Mouse (Mus musculus): Measurements from ENCODE around the gene Mat2b. TPM values are rescaled to one million over a fixed set of nuclear protein-coding genes. Genes with fewer than 3 reads are reported as not detected.
A peak's percentile ranks its signal among the peaks of the same experiment; 100 is the strongest.

The Mat2b gene
- 86.4 and 89.2 TPM in 2 replicates for polyA plus RNA-seq (2014; fragmentation: Nextera tagmentation; extraction: Ambion mirVana)

DNA sequence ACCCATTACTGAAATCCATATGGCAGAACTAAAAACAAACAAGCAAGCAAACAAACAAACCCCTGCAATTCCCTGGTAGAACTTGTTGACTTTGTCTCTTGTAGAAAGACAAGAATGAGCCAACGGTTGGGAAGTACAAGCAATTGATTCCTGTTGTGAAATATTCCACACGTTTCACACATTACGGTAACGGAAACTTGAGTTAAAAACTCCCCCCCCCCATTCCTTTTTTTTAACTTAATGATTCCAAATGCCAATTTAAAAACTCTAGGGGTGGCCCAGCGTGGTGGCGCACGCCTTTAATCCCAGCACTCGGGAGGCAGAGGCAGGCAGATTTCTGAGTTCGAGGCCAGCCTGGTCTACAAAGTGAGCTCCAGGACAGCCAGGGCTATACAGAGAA lies at the start of gene Mat2b:
TSS of gene Mat2b (minus strand) at position 101 of the 400 bp plus-strand sequence.
- H3K27me3 ChIP-seq (replicated peaks; ENCODE audit: control insufficient read depth, insufficient read depth, low read length): no peaks in the 10 kb centered on the region
- DNase-seq (ENCODE audit: low spot score) (no peak), ATAC-seq (no peak)
- 84% methylated on average over 9 of the region's 9 CpGs for WGBS
- H3K4me2 ChIP-seq (ENCODE audit: low read length): peak within 1 kb of the TSS; percentile 92
- H3K36me3 ChIP-seq (ENCODE audit: control insufficient read depth, insufficient read depth, low read length): no peaks in the 10 kb centered on the region
- H3K9me3 ChIP-seq (replicated peaks; ENCODE audit: control insufficient read depth, low read length): no peaks in the 10 kb centered on the region
- peak within 1 kb of the TSS; percentile 71 for H3K4me3 ChIP-seq (ENCODE audit: low read depth, low read length)
- H3K9ac ChIP-seq (ENCODE audit: low read length): peak within 1 kb of the TSS; percentile 75
- peak within 1 kb of the TSS; percentile 90 for H3K27ac ChIP-seq (ENCODE audit: low read depth, low read length)
- peaks cover 23% of the 10 kb centered on the region for H3K4me1 ChIP-seq (ENCODE audit: control insufficient read depth, insufficient read depth, low read length)

DNA sequence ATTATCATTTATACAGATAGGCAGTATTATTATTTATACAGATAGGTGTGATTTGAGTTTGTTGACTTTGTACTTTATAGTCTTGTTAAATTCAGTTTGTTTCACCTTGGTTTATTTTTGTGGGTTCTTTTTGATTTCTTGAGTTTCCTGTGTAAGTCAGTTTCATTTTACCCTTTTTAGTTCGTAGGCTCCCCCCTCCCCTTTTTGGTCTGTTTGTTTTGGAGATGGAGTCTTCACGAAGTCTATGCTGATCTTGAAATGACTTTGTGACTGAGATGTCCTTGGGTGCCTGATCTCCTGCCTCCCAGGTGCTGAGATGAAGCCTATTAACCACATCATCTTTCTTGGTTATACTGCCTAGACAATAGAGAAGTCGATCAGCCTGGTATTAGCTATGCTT lies 49.3 kb upstream of the Mat2b start:
- Histone ChIP-seq H3K27ac (ENCODE audit: low read depth, low read length) (no peak overlapping the region), H3K9ac (ENCODE audit: low read length) (no peak overlapping the region), H3K27me3 (replicated peaks; ENCODE audit: control insufficient read depth, insufficient read depth, low read length) (no peaks in the 10 kb centered on the region), H3K36me3 (ENCODE audit: control insufficient read depth, insufficient read depth, low read length) (peaks cover 24% of the 10 kb centered on the region), H3K4me3 (ENCODE audit: low read depth, low read length) (no peak overlapping the region), H3K4me2 (ENCODE audit: low read length) (no peak overlapping the region), H3K4me1 (ENCODE audit: control insufficient read depth, insufficient read depth, low read length) (no peaks in the 10 kb centered on the region), H3K9me3 (replicated peaks; ENCODE audit: control insufficient read depth, low read length) (no peaks in the 10 kb centered on the region)
- 86% methylated on average over 3 of the region's 3 CpGs for WGBS
- DNase-seq (ENCODE audit: low spot score) (no peak), ATAC-seq (no peak)

DNA sequence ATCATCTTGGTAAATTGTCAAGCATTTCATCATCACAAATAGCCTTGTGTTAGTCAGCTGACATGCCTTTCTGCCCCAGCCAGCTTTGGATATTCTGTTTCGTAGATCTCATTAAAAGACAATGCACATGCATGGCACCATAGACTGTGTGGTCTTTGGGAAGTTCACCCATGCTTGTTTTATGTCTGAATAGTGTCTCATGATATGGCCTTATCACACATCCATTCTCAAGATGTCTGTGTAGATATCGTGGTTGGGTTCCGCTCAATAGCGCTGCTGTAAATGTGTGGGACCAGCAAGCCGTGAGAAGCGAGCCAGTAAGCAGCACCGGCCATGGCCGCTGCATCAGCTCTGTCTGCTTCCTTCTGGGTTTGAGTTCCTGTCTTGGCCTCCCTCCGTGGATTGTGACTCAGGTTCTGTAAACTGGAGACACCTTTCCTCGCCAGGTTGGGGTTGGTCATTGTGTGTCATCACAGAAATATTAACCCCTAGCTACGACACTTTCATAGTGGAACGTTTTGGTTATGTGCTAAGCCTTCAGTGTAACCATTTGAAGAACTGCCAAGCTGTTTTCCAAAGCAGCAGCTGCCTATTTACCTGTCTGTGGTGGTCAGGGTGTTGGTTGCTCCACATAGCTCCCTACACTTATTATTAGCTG lies 46.7 kb upstream of the Mat2b start:
- 90% methylated on average over 12 of the region's 12 CpGs for WGBS
- H3K36me3 ChIP-seq (ENCODE audit: control insufficient read depth, insufficient read depth, low read length): peaks cover 47% of the 10 kb centered on the region
- no peaks in the 10 kb centered on the region for H3K9me3 ChIP-seq (replicated peaks; ENCODE audit: control insufficient read depth, low read length)
- H3K9ac ChIP-seq (ENCODE audit: low read length): no peak overlapping the region
- no peak overlapping the region for H3K27ac ChIP-seq (ENCODE audit: low read depth, low read length)
- H3K4me1 ChIP-seq (ENCODE audit: control insufficient read depth, insufficient read depth, low read length): no peaks in the 10 kb centered on the region
- H3K27me3 ChIP-seq (replicated peaks; ENCODE audit: control insufficient read depth, insufficient read depth, low read length): no peaks in the 10 kb centered on the region
- H3K4me3 ChIP-seq (ENCODE audit: low read depth, low read length): no peak overlapping the region
- ATAC-seq: no peak
- no peak overlapping the region for H3K4me2 ChIP-seq (ENCODE audit: low read length)
- no peak for DNase-seq (ENCODE audit: low spot score)

GRCm38 (mm10) chr11:40737369-40737768 lies 42.4 kb upstream of the Mat2b start:
- Histone ChIP-seq H3K9me3 (replicated peaks; ENCODE audit: control insufficient read depth, low read length) (no peaks in the 10 kb centered on the region), H3K27ac (ENCODE audit: low read depth, low read length) (no peak overlapping the region), H3K9ac (ENCODE audit: low read length) (no peak overlapping the region), H3K4me3 (ENCODE audit: low read depth, low read length) (no peak overlapping the region), H3K4me2 (ENCODE audit: low read length) (no peak overlapping the region), H3K4me1 (ENCODE audit: control insufficient read depth, insufficient read depth, low read length) (peaks cover 9% of the 10 kb centered on the region), H3K36me3 (ENCODE audit: control insufficient read depth, insufficient read depth, low read length) (peaks cover 48% of the 10 kb centered on the region), H3K27me3 (replicated peaks; ENCODE audit: control insufficient read depth, insufficient read depth, low read length) (no peaks in the 10 kb centered on the region)
- 81% methylated on average over 3 of the region's 3 CpGs for WGBS
- ATAC-seq (no peak), DNase-seq (ENCODE audit: low spot score) (no peak)

- Histone ChIP-seq H3K9me3 (replicated peaks; ENCODE audit: control insufficient read depth, low read length) (no peaks in the 10 kb centered on the region), H3K4me3 (ENCODE audit: low read depth, low read length) (peak overlapping the region; percentile 85), H3K36me3 (ENCODE audit: control insufficient read depth, insufficient read depth, low read length) (peaks cover 28% of the 10 kb centered on the region), H3K4me2 (ENCODE audit: low read length) (peak overlapping the region; percentile 76), H3K27ac (ENCODE audit: low read depth, low read length) (peak overlapping the region; percentile 78; the same call in 1 of the 2 replicates), H3K27me3 (replicated peaks; ENCODE audit: control insufficient read depth, insufficient read depth, low read length) (no peaks in the 10 kb centered on the region), H3K9ac (ENCODE audit: low read length) (peak overlapping the region; percentile 82), H3K4me1 (ENCODE audit: control insufficient read depth, insufficient read depth, low read length) (peaks cover 15% of the 10 kb centered on the region)
- ATAC-seq (no peak), DNase-seq (ENCODE audit: low spot score) (no peak)
- WGBS: 6% methylated on average over 11 of the region's 11 CpGs
These were observed 39.3 kb upstream of the Mat2b start for GRCm38 (mm10) chr11:40734251-40734752.

- under 1% methylated on average over 52 of the region's 52 CpGs for WGBS
- peak within 1 kb of the TSS; percentile 78 for H3K27ac ChIP-seq (ENCODE audit: low read depth, low read length)
- peak within 1 kb of the TSS; percentile 82 for H3K9ac ChIP-seq (ENCODE audit: low read length)
- ATAC-seq (peak; percentile 99), DNase-seq (ENCODE audit: low spot score) (peak; percentile 100)
- H3K36me3 ChIP-seq (ENCODE audit: control insufficient read depth, insufficient read depth, low read length): peaks cover 27% of the 10 kb centered on the region
- H3K4me2 ChIP-seq (ENCODE audit: low read length): peak within 1 kb of the TSS; percentile 76
- H3K4me3 ChIP-seq (ENCODE audit: low read depth, low read length): peak within 1 kb of the TSS; percentile 85
- H3K9me3 ChIP-seq (replicated peaks; ENCODE audit: control insufficient read depth, low read length): no peaks in the 10 kb centered on the region
- H3K4me1 ChIP-seq (ENCODE audit: control insufficient read depth, insufficient read depth, low read length): peaks cover 15% of the 10 kb centered on the region
- no peaks in the 10 kb centered on the region for H3K27me3 ChIP-seq (replicated peaks; ENCODE audit: control insufficient read depth, insufficient read depth, low read length)
These were observed 38.6 kb upstream of the Mat2b start, which contains the start of the genes Hmmr and Nudcd2 for GRCm38 (mm10) chr11:40733339-40734174. Gene Hmmr (minus strand): TSS chr11:40733422. Gene Nudcd2 (plus strand): TSS chr11:40733667.

DNA sequence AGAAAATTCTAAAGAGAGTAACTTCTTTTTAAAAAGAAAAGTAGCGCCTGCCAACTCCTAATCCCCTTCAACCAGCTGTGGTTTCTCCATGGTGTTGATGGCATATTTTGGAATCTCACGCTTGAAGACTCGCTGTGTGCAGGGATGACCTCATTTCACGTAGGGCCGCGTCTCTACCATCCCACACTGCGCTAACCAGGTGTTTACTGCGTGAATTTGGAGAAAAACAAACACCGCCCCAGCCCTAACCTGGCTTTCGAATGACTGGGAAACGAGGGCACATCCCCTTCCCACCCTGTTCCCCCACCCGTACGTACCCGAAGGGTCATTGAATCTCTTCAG lies 38.0 kb upstream of the Mat2b start:
- DNase-seq (ENCODE audit: low spot score): no peak
- Histone ChIP-seq H3K36me3 (ENCODE audit: control insufficient read depth, insufficient read depth, low read length) (peaks cover 26% of the 10 kb centered on the region), H3K9ac (ENCODE audit: low read length) (peak overlapping the region; percentile 25; the same call in 1 of the 2 replicates), H3K4me1 (ENCODE audit: control insufficient read depth, insufficient read depth, low read length) (peaks cover 15% of the 10 kb centered on the region), H3K9me3 (replicated peaks; ENCODE audit: control insufficient read depth, low read length) (no peaks in the 10 kb centered on the region), H3K4me2 (ENCODE audit: low read length) (peak overlapping the region; percentile 50), H3K4me3 (ENCODE audit: low read depth, low read length) (peak overlapping the region; percentile 85), H3K27me3 (replicated peaks; ENCODE audit: control insufficient read depth, insufficient read depth, low read length) (no peaks in the 10 kb centered on the region), H3K27ac (ENCODE audit: low read depth, low read length) (no peak overlapping the region)
- no peak for ATAC-seq
- WGBS: under 1% methylated on average over 14 of the region's 14 CpGs

DNA sequence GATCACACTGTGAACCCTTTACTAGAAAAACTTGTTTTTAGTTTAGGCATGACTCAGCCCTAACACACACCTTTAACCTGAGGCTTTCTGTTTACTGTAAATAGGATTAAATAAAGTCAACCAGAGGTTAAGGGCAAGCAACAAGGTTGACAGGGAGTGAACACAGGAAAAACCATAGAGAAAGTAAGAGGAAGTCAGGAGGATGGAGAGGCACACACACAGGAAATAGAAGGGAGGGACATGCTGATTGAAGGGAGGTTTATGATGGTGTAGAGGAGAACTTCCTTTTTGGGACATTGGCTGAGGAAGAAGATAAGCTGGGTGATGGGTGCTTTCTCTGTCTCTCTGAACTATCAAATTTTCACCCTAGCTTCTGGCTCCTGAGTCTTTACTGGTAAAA lies 23.3 kb upstream of the Mat2b start:
- ATAC-seq: no peak

GRCm38 (mm10) chr11:40715524-40715923 lies 20.5 kb upstream of the Mat2b start:
- Histone ChIP-seq H3K27me3 (replicated peaks; ENCODE audit: control insufficient read depth, insufficient read depth, low read length) (no peaks in the 10 kb centered on the region), H3K9me3 (replicated peaks; ENCODE audit: control insufficient read depth, low read length) (no peaks in the 10 kb centered on the region), H3K27ac (ENCODE audit: low read depth, low read length) (no peak overlapping the region), H3K4me2 (ENCODE audit: low read length) (no peak overlapping the region), H3K36me3 (ENCODE audit: control insufficient read depth, insufficient read depth, low read length) (peaks cover 73% of the 10 kb centered on the region), H3K4me3 (ENCODE audit: low read depth, low read length) (no peak overlapping the region), H3K9ac (ENCODE audit: low read length) (no peak overlapping the region), H3K4me1 (ENCODE audit: control insufficient read depth, insufficient read depth, low read length) (no peaks in the 10 kb centered on the region)
- DNase-seq (ENCODE audit: low spot score): no peak
- WGBS: 93% methylated on average over 5 of the region's 5 CpGs
- no peak for ATAC-seq

More for the DNA sequence above, 23.3 kb upstream of the Mat2b start:
- no peak overlapping the region for H3K4me3 ChIP-seq (ENCODE audit: low read depth, low read length)
- H3K9me3 ChIP-seq (replicated peaks; ENCODE audit: control insufficient read depth, low read length): no peaks in the 10 kb centered on the region
- H3K36me3 ChIP-seq (ENCODE audit: control insufficient read depth, insufficient read depth, low read length): peaks cover 80% of the 10 kb centered on the region
- no peaks in the 10 kb centered on the region for H3K4me1 ChIP-seq (ENCODE audit: control insufficient read depth, insufficient read depth, low read length)
- H3K27ac ChIP-seq (ENCODE audit: low read depth, low read length): no peak overlapping the region
- H3K27me3 ChIP-seq (replicated peaks; ENCODE audit: control insufficient read depth, insufficient read depth, low read length): no peaks in the 10 kb centered on the region
- H3K4me2 ChIP-seq (ENCODE audit: low read length): no peak overlapping the region
- H3K9ac ChIP-seq (ENCODE audit: low read length): no peak overlapping the region
- no peak for DNase-seq (ENCODE audit: low spot score)
